Mouse (Mus musculus): ENCODE measurements around the gene Hpca. TPM values are rescaled to one million over a fixed set of nuclear protein-coding genes. Genes with fewer than 3 reads are reported as not detected.

Gene Hpca
- polyA plus RNA-seq, 1 experiment, result not detected

DNA sequence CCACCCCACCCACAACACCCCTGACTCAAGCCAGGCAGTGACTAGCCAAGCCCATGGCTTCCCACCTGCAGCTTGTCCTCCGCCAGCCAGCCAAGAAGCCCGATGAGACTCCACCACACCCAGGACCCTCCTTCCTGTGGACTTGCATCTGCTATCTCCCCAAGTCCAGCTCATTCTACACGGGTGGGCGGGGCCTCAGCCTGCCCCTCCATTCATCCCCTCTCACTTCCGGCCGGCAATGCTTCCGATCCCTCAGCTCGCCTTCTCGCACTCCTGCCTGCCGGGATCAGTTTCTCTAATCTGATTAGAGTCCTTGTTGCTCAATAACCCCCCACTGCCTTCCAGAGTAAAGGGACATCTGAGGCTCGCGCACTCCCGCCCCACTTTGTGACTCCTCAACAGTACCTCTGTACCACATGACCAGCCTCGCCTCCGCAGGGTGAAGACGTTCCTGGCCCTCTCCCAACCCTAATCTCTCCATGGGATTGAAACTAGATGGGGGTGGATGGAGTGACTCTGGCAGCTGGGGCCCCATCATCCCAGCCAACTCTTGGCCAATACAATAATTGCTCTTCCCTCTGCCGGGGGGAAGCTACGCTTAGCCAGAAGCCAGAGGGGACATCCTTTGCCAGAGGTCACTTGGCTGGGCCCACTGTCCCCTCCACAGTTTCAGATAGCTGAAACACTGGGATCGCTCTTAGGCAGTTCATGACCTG, 4.1 kb upstream of the Hpca start:
- TF ChIP-seq FLI1 (IDR thresholded peaks at IDR 0.05; ENCODE audit: low read length) (no peak), GATA1 (IDR thresholded peaks at IDR 0.05; ENCODE audit: borderline replicate concordance, low read length) (no peak)
- H3K4me3 ChIP-seq (replicated peaks), result peak overlapping the region; percentile 74
- no peaks in the 10 kb centered on the region for H3K9me3 ChIP-seq
- peaks cover 49% of the 10 kb centered on the region for H3K4me1 ChIP-seq
- peaks cover 78% of the 10 kb centered on the region for H3K27me3 ChIP-seq (replicated peaks)
- H3K36me3 ChIP-seq (replicated peaks; ENCODE audit: low read length), result no peaks in the 10 kb centered on the region

- Histone ChIP-seq H3K4me1 (peaks cover 43% of the 10 kb centered on the region), H3K27me3 (replicated peaks) (peaks cover 86% of the 10 kb centered on the region), H3K36me3 (replicated peaks; ENCODE audit: low read length) (no peaks in the 10 kb centered on the region), H3K4me3 (replicated peaks) (no peak overlapping the region), H3K9me3 (no peaks in the 10 kb centered on the region)
- no peak for TF ChIP-seq FLI1 (IDR thresholded peaks at IDR 0.05; ENCODE audit: low read length)
- no peak for TF ChIP-seq GATA1 (IDR thresholded peaks at IDR 0.05; ENCODE audit: borderline replicate concordance, low read length)
Measured at GRCm38 (mm10) chr4:129124652-129125146, 2.9 kb upstream of the Hpca start.

GRCm38 (mm10) chr4:129122719-129123118, 883 bp upstream of the Hpca start:
- no peaks in the 10 kb centered on the region for H3K9me3 ChIP-seq
- H3K4me3 ChIP-seq (replicated peaks), result no peak overlapping the region
- TF ChIP-seq GATA1 (IDR thresholded peaks at IDR 0.05; ENCODE audit: borderline replicate concordance, low read length) (no peak), FLI1 (IDR thresholded peaks at IDR 0.05; ENCODE audit: low read length) (no peak)
- peaks cover 32% of the 10 kb centered on the region for H3K4me1 ChIP-seq
- no peaks in the 10 kb centered on the region for H3K36me3 ChIP-seq (replicated peaks; ENCODE audit: low read length)
- peaks cover 88% of the 10 kb centered on the region for H3K27me3 ChIP-seq (replicated peaks)

DNA sequence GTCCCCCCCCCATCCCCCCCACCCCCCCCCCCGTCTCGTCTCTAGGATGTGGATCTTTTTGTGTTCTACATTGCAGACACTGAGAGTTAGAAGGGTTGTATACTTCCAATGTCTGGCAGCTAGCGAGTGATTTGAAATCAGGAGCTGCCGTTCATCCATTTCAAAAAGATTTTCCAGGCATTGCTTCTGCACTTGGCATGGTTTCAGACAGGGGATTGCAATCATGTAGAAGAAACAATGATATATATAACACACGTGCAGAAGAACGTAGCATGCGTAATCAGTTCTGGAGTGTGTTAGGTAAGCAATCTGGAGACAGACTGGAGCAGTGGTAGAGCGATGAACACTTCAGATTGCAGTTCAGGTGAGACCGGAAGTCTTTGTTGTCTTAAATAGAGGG, 271 bp upstream of the Hpca start:
- TF ChIP-seq GATA1 (IDR thresholded peaks at IDR 0.05; ENCODE audit: borderline replicate concordance, low read length) (no peak), FLI1 (IDR thresholded peaks at IDR 0.05; ENCODE audit: low read length) (no peak)
- Histone ChIP-seq H3K4me1 (peaks cover 32% of the 10 kb centered on the region), H3K27me3 (replicated peaks) (peaks cover 90% of the 10 kb centered on the region)

GRCm38 (mm10) chr4:129120520-129121445, 1.1 kb downstream of the Hpca start:
- Histone ChIP-seq H3K27me3 (replicated peaks) (peaks cover 89% of the 10 kb centered on the region), H3K9me3 (no peaks in the 10 kb centered on the region), H3K4me1 (peaks cover 27% of the 10 kb centered on the region), H3K4me3 (replicated peaks) (peak overlapping the region; percentile 73), H3K36me3 (replicated peaks; ENCODE audit: low read length) (no peaks in the 10 kb centered on the region)
- no peak for TF ChIP-seq GATA1 (IDR thresholded peaks at IDR 0.05; ENCODE audit: borderline replicate concordance, low read length)
- no peak for TF ChIP-seq FLI1 (IDR thresholded peaks at IDR 0.05; ENCODE audit: low read length)

More for the DNA sequence above, 271 bp upstream of the Hpca start:
- Histone ChIP-seq H3K9me3 (no peaks in the 10 kb centered on the region), H3K36me3 (replicated peaks; ENCODE audit: low read length) (no peaks in the 10 kb centered on the region), H3K4me3 (replicated peaks) (no peak overlapping the region)

- Histone ChIP-seq H3K9me3 (no peaks in the 10 kb centered on the region), H3K27me3 (replicated peaks) (peaks cover 87% of the 10 kb centered on the region), H3K4me3 (replicated peaks) (peak overlapping the region; percentile 16), H3K36me3 (replicated peaks; ENCODE audit: low read length) (no peaks in the 10 kb centered on the region), H3K4me1 (peaks cover 16% of the 10 kb centered on the region)
- TF ChIP-seq GATA1 (IDR thresholded peaks at IDR 0.05; ENCODE audit: borderline replicate concordance, low read length), result no peak
- no peak for TF ChIP-seq FLI1 (IDR thresholded peaks at IDR 0.05; ENCODE audit: low read length)
Measured at GRCm38 (mm10) chr4:129119708-129120107, 2.1 kb downstream of the Hpca start.

DNA sequence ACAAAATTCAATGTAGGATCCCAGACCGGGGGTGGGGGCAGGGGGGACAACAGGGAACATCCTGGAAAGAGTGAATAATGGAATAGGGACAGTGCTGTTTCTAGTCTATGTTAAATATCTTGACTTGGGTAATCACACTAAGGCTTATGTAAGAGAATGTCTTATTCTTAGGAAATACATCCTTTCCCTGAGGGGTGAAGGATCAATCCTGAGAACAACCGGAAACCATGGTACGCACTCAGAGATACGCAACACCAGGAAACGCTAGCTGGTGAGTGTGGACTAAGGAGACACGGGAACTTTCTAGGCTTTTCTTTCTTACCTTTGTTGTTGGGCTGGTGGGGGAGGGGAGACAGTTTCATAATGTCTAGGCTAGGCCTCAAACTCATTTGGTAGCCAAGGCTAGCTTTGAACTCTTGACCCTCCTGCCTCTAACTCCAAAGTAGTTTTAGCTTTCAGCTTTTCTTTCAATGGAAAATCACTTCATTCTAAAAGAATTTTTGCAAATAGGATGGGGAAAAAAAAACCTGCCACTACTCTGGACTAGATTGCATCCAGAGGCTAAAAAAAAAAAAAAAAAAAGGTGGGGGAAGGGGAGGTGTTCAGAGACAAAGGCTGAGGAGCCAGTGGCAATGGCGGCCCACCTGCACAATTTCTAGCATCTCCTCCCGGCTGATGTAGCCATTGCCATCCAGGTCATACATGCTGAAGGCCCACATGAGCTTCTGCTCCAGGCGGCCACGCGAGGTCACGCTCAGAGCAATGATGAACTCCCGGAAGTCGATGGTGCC, 3.9 kb downstream of the Hpca start:
- Histone ChIP-seq H3K4me1 (peaks cover 23% of the 10 kb centered on the region), H3K4me3 (replicated peaks) (no peak overlapping the region), H3K9me3 (peaks cover 4% of the 10 kb centered on the region), H3K36me3 (replicated peaks; ENCODE audit: low read length) (no peaks in the 10 kb centered on the region), H3K27me3 (replicated peaks) (peaks cover 90% of the 10 kb centered on the region)
- TF ChIP-seq FLI1 (IDR thresholded peaks at IDR 0.05; ENCODE audit: low read length) (no peak), GATA1 (IDR thresholded peaks at IDR 0.05; ENCODE audit: borderline replicate concordance, low read length) (no peak)

- Histone ChIP-seq H3K36me3 (replicated peaks; ENCODE audit: low read length) (no peaks in the 10 kb centered on the region), H3K4me3 (replicated peaks) (no peak overlapping the region), H3K4me1 (peaks cover 22% of the 10 kb centered on the region), H3K27me3 (replicated peaks) (peaks cover 89% of the 10 kb centered on the region), H3K9me3 (peaks cover 5% of the 10 kb centered on the region)
- no peak for TF ChIP-seq GATA1 (IDR thresholded peaks at IDR 0.05; ENCODE audit: borderline replicate concordance, low read length)
- no peak for TF ChIP-seq FLI1 (IDR thresholded peaks at IDR 0.05; ENCODE audit: low read length)
Measured at GRCm38 (mm10) chr4:129116703-129117102, 5.1 kb downstream of the Hpca start.

Data from megakaryocyte, embryonic 14.5 days (primary cell).